Mouse (Mus musculus) hindbrain, embryonic 10.5 days (tissue): ENCODE data around the gene Dxo. TPM values are rescaled to one million over a fixed set of nuclear protein-coding genes. Genes with fewer than 3 reads are reported as not detected.
A peak's percentile ranks its signal among the peaks of the same experiment; 100 is the strongest.

Experiments
- DNase-seq: peaks from one replicate; pipeline ENCODE4 v3.0.0-alpha.2; 2017; ENCODE audit warnings: low spot score
- H3K27ac ChIP-seq: fragments of 300-500 bp; sonication (generic); 2 replicates; pipeline ENCODE4 v1.5.1; 2016; ENCODE audit warnings: mild to moderate bottlenecking, moderate library complexity
- H3K27me3 ChIP-seq: fragments of 300-500 bp; sonication (generic); 2 replicates; pipeline ENCODE4 v1.6.1; 2016; ENCODE audit warnings: mild to moderate bottlenecking; ENCODE audit not compliant: poor library complexity, insufficient read depth, severe bottlenecking
- H3K36me3 ChIP-seq: fragments of 300-500 bp; sonication (generic); 2 replicates; pipeline ENCODE4 v1.6.1; 2016; ENCODE audit warnings: mild to moderate bottlenecking, moderate library complexity
- H3K4me1 ChIP-seq: fragments of 300-500 bp; sonication (generic); replicated peaks from 2 replicates; pipeline ENCODE4 v1.6.1; 2016; ENCODE audit warnings: mild to moderate bottlenecking
- H3K4me3 ChIP-seq: fragments of 300-500 bp; sonication (generic); 2 replicates; pipeline ENCODE4 v1.5.1; 2016; ENCODE audit warnings: mild to moderate bottlenecking, moderate library complexity
- H3K9me3 ChIP-seq: fragments of 300-500 bp; sonication (generic); 2 replicates; pipeline ENCODE4 v1.6.1; 2016; ENCODE audit warnings: mild to moderate bottlenecking, moderate library complexity
- WGBS: fragments of 180-500 bp; shearing (Covaris S2); methylation state at CpG from one replicate; pipeline ENCODE4 v1.1.7; 2016; 5-methylcytosine and 5-hydroxymethylcytosine counted together
- polyA plus RNA-seq: library from polyadenylated mRNA; unstranded; fragments of >200 nt; fragmentation: Nextera tagmentation; extraction: Ambion mirVana; gene quantifications from 2 replicates; pipeline ENCODE4 v1.2.1, GENCODE M21; 2016

The Dxo gene
- polyA plus RNA-seq, 1 experiment from 2014 or later, result 83.2 TPM

DNA sequence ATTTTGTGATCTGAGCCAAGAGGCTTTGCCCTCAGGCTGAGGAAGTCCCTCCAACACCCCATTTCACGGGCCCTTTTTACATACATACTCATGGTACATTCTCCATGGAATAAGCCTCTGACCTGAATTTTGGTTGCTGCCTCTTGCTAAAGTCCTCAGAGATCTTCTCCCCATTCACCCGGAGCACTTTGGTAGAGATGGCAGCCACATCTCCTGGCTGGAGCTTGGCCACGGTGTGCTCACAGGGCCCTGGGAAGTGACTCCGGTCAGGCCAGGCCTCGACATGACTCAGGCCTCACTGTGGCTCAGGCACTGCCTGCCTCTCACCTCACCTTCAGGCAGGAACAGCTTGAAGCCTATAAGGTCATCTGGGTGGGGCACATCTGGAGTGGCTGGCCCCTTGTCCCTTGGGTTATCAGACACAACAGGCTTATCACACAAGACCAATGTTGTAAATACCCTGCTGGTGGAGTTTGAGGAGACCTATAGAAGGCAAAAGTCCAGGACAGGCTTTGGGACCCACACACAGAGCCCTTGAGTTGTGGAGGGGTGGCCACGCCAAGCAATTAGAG lies 4.0 kb downstream of the Dxo start:
- H3K9me3 ChIP-seq, result no peaks in the 10 kb centered on the region
- DNase-seq, result no peak
- H3K4me1 ChIP-seq, result peaks cover 28% of the 10 kb centered on the region
- no peak overlapping the region for H3K27ac ChIP-seq
- 86% methylated on average over 6 of the region's 6 CpGs for WGBS
- H3K4me3 ChIP-seq, result no peak overlapping the region
- peaks cover 80% of the 10 kb centered on the region for H3K36me3 ChIP-seq
- no peaks in the 10 kb centered on the region for H3K27me3 ChIP-seq

DNA sequence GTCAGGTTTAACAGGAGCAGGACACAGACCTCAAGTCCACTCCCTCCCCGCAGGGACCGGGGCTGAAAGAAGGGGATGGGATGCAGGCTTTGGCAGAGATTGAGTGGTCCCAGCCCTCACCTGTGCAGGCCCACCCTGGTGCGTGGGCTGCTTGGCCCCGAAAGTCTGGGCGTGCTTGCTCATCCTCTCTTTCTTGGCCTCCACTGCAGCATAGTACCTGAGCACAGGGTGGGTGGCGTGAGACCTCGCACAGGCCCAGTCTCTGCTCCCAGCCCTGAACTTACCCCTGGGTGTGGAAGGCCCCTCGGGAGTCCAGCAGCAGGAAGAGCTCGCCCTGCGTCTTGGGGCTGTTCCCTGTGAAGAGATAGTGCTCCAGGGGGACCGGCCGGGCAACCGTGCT lies 8.1 kb downstream of the Dxo start:
- no peak overlapping the region for H3K4me3 ChIP-seq
- H3K36me3 ChIP-seq, result peaks cover 84% of the 10 kb centered on the region
- peaks cover 9% of the 10 kb centered on the region for H3K4me1 ChIP-seq
- H3K27ac ChIP-seq, result no peak overlapping the region
- no peaks in the 10 kb centered on the region for H3K27me3 ChIP-seq
- DNase-seq, result no peak
- no peaks in the 10 kb centered on the region for H3K9me3 ChIP-seq
- 92% methylated on average over 13 of the region's 13 CpGs for WGBS

DNA sequence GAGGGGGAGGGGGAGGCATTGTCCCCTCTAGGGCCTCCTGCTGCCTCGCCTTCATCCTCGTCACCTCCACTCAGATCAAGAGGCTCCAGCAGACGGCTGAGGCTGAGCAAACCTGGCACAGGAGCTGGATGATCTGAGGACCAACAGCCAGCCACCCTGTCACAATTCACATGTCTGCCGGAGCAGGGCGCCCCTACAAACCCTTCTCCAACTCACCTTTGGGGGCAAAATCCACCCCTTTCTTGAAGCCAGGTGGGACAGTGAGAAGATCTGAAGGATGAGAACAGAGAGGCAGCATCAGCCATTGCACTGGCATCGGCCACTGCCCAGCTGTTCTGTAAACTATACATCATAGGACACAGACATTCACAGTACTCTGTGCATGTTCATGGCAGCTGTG lies 10.4 kb downstream of the Dxo start:
- Histone ChIP-seq H3K4me1 (peaks cover 25% of the 10 kb centered on the region), H3K27me3 (no peaks in the 10 kb centered on the region), H3K27ac (no peak overlapping the region), H3K9me3 (no peaks in the 10 kb centered on the region), H3K4me3 (no peak overlapping the region), H3K36me3 (peaks cover 63% of the 10 kb centered on the region)
- no peak for DNase-seq
- 88% methylated on average over 6 of the region's 6 CpGs for WGBS

DNA sequence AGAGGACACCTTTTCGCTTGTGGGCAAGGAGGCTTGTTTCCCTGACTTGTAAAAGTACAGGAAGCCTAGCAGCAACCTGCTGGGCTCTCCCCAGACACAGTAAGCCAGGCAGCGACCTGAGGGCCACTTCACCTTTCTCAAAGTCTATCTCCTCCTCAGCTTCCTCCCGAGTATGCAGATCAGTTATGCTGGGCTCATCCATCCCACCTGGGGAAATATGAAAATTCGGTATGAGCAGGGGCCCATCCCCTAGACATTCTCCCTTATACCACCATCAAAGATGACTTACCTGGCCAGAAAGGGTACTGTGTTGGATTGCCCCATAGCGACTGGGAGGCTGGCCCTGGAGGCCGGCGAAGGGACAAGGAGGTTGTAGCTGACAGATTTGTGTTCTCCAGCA lies 10.8 kb downstream of the Dxo start:
- DNase-seq, result no peak
- WGBS, result 95% methylated on average over 7 of the region's 7 CpGs
- Histone ChIP-seq H3K27me3 (no peaks in the 10 kb centered on the region), H3K9me3 (no peaks in the 10 kb centered on the region), H3K27ac (no peak overlapping the region), H3K4me1 (peaks cover 27% of the 10 kb centered on the region), H3K36me3 (peaks cover 63% of the 10 kb centered on the region), H3K4me3 (no peak overlapping the region)

DNA sequence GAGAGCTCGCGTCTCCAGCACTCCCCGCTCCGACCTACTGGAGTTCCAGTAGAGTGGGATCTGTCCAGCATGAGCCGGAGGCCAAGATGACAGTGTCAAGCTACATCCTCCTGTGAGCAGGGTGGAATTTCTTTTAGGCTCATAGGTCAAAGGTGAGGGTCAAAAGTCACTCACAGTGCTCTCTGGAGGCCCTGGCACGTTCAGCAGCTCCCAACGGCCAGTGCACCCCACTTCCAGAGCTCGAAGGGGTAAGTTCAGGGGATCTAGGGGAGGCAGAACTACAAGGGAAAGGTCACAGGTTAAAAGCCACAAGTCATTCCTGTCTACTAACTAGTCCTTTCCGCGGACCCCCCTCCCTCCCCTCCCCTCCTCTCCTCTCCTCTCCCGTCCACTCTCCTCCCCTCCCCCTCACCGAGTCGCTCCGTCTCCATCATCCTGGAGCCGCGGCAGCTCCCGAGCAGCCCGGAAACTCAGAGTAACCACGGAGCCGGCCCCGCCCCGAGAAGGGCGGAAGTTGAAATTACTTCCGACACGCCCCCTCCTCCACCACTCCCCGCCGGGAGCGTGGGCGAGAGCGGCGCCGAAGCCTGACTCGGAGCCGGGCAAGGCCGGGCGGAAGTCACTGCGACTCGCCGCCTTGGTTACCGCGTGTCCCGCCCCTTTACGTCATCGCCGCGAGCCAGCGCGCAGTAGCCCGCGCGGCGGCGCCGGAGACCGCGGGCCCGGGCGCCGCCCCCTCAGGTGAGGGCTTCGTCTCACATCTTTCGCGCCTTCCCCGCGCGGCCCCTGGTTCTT lies 13.1 kb downstream of the Dxo start, which contains the start of the genes Skiv2l and Nelfe:
TSS of gene Skiv2l (minus strand) at position 489 of the 795 bp plus-strand sequence.
TSS of gene Nelfe (plus strand) at position 670 of the 795 bp plus-strand sequence.
- Histone ChIP-seq H3K4me3 (peak within 1 kb of the TSS; percentile 72), H3K27me3 (no peaks in the 10 kb centered on the region), H3K9me3 (no peaks in the 10 kb centered on the region), H3K36me3 (peaks cover 63% of the 10 kb centered on the region), H3K27ac (peak within 1 kb of the TSS; percentile 86), H3K4me1 (peaks cover 27% of the 10 kb centered on the region)
- DNase-seq, result peak; percentile 98
- WGBS, result under 1% methylated on average over 65 of the region's 65 CpGs

DNA sequence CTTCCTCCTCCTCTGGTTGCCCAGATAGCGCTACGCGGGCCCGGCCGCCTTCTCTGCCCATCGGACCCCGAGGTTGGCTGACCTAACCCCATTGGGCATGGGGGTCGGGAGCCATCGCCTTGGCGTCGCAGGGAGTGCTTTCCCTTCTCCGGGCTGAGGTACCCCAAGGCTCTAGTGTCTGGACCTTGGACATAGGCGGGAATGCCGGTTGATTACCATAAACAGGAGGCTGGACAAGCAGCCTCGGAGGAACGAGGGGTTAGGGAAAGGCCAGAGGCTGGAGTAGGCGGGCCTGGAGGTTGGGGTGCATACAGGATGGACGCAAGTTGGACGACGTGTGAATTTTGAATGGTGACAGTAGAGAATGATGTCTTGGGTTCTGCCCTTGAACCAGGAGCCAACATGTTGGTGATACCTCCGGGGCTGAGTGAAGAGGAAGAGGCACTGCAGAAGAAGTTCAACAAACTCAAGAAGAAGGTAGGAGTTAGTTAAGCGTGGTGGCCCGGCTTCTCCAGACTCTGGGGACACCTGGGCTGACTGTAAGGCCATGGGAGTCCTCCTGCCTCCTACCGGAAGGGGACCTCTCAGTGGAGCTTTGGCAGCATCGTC lies 13.8 kb downstream of the Dxo start:
- no peak for DNase-seq
- WGBS, result 2% methylated on average over 25 of the region's 25 CpGs
- peaks cover 63% of the 10 kb centered on the region for H3K36me3 ChIP-seq
- H3K27me3 ChIP-seq, result no peaks in the 10 kb centered on the region
- H3K4me1 ChIP-seq, result peaks cover 27% of the 10 kb centered on the region
- H3K9me3 ChIP-seq, result no peaks in the 10 kb centered on the region
- H3K4me3 ChIP-seq, result peak overlapping the region; percentile 72
- H3K27ac ChIP-seq, result peak overlapping the region; percentile 86

DNA sequence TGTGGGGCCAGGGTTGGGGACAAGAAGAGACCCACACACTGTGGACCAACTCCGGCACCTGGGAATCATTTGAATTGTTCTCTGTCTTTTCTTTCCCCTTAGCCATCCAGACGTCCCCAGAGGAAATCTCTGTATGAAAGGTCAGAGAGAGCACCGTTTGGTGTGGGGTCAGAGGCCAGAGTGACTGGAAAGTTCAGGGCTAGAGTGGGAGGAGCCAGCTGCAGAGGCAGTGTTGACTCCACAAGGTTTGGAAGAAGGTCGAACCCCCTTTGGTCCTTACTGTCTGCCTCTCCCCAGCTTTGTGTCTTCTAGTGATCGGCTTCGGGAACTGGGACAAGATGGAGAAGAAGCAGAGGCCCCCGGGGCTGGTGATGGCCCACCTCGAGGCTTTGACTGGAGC lies 16.7 kb downstream of the Dxo start:
- DNase-seq, result no peak

DNA sequence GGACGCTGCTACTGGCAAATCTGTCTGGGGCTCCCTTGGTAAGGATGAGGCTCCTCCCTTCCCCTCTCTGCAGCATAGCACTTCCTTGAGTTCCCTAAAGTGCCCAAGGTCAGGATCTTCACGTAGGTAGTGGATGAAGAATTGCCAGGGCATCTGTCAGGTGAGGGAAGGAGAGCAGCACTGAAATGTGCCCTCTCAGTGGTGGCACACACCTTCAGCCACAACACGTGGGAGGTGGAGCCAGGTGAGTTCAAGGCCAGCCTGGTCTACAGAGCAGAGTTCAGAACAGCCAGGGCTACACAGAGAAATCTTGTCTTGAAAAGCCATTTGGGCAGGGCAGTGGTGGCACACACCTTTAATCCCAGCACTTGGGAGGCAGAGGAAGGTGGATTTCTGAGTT lies 17.9 kb downstream of the Dxo start:
- no peaks in the 10 kb centered on the region for H3K27me3 ChIP-seq
- no peak for DNase-seq
- H3K9me3 ChIP-seq, result no peaks in the 10 kb centered on the region
- 87% methylated on average over 3 of the region's 3 CpGs for WGBS
- H3K36me3 ChIP-seq, result peaks cover 64% of the 10 kb centered on the region
- no peak overlapping the region for H3K27ac ChIP-seq
- H3K4me3 ChIP-seq, result no peak overlapping the region
- peaks cover 19% of the 10 kb centered on the region for H3K4me1 ChIP-seq

More for the DNA sequence above, 16.7 kb downstream of the Dxo start:
- no peak overlapping the region for H3K27ac ChIP-seq
- H3K36me3 ChIP-seq, result peaks cover 64% of the 10 kb centered on the region
- no peaks in the 10 kb centered on the region for H3K27me3 ChIP-seq
- H3K9me3 ChIP-seq, result no peaks in the 10 kb centered on the region
- H3K4me1 ChIP-seq, result peaks cover 27% of the 10 kb centered on the region
- no peak overlapping the region for H3K4me3 ChIP-seq
- 69% methylated on average over 8 of the region's 8 CpGs for WGBS

DNA sequence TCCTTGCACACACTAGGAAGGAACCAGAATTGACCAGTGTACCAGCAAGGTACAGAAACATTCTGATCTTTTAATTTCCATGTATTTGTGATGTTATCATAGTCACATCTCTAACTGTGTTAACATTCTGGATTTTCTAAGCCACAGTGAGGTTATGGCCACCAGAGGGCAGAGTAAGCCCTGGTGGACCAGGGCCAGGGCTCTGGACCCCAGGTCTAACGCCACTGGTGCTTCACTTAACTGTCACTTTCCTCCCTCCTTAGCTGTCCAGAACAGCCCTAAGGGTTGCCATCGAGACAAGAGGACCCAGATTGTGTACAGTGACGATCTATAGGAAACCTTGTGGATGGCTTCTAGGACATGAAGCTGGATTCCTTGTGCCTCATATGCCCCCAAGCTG lies 19.0 kb downstream of the Dxo start:
- no peaks in the 10 kb centered on the region for H3K9me3 ChIP-seq
- no peak overlapping the region for H3K4me3 ChIP-seq
- H3K4me1 ChIP-seq, result peaks cover 15% of the 10 kb centered on the region
- peak; percentile 45 for DNase-seq
- no peak overlapping the region for H3K27ac ChIP-seq
- H3K36me3 ChIP-seq, result peaks cover 64% of the 10 kb centered on the region
- no peaks in the 10 kb centered on the region for H3K27me3 ChIP-seq
- 43% methylated on average over 3 of the region's 3 CpGs for WGBS

DNA sequence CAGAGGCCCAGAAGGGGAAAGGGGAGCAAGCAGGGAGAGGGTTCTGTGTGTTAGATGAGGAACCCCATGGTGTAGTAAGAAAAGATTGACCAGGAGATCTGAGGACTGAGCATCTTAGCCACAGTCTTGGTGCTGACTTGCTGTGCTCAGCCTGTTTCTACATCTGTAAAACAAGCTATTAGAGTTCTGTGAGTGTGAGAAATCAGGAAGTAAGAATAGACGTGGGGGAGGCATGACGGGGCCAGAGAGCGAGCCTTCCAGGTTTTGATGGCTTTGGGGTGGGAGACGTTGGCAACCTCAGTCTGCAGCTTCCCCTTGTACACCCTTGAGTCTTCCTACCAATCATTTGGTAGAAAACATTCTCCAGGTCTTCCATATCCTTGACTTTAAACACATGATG lies 21.9 kb downstream of the Dxo start:
- no peak overlapping the region for H3K27ac ChIP-seq
- H3K4me3 ChIP-seq, result no peak overlapping the region
- no peak for DNase-seq
- WGBS, result 84% methylated on average over 4 of the region's 4 CpGs
- peaks cover 47% of the 10 kb centered on the region for H3K36me3 ChIP-seq
- H3K27me3 ChIP-seq, result peaks cover 6% of the 10 kb centered on the region; the same call in 1 of the 2 replicates
- H3K9me3 ChIP-seq, result no peaks in the 10 kb centered on the region
- H3K4me1 ChIP-seq, result no peaks in the 10 kb centered on the region

GRCm38 (mm10) chr17:34860514-34860913 lies 23.7 kb downstream of the Dxo start:
- H3K27ac ChIP-seq, result no peak overlapping the region
- H3K9me3 ChIP-seq, result no peaks in the 10 kb centered on the region
- no peak overlapping the region for H3K4me3 ChIP-seq
- peaks cover 29% of the 10 kb centered on the region for H3K36me3 ChIP-seq
- DNase-seq, result no peak
- H3K27me3 ChIP-seq, result peaks cover 6% of the 10 kb centered on the region; the same call in 1 of the 2 replicates
- H3K4me1 ChIP-seq, result no peaks in the 10 kb centered on the region
- 87% methylated on average over 9 of the region's 9 CpGs for WGBS

DNA sequence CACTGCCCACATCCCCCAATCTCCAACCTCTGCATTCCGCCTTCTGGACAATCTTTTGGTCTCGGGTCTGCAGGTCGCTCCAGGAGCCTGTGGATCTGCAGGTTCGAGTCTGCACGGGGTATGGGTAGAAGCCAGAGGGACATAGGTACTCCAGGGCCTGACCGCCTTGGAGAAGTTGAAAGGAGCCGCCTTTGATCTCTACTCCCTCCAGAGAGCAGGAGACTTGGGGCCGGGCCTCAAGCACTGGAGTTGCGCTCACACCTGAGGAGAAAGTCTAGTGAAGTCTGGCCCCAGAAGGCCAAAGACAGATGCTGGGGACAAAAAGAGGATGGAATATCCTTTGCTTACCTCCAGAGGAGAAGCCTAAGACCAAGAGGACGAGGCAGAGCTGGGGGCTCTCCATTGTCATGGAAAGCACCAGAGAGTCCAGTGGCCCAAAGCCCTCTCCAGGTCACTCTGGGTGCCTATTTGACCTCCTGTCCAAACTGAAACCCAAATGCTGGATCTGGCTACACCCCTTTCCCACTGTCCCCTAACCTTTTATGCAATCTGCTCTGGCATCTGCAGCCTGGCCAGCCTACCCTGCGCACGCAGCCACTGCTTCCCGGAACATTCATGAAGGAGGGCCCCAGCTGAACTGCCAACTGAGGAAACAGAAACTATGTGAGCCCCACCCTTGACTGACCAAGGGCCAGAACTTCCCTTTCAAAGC lies 25.0 kb downstream of the Dxo start:
- no peak overlapping the region for H3K27ac ChIP-seq
- DNase-seq, result no peak
- no peak overlapping the region for H3K4me3 ChIP-seq
- WGBS, result 73% methylated on average over 13 of the region's 13 CpGs
- H3K4me1 ChIP-seq, result no peaks in the 10 kb centered on the region
- H3K9me3 ChIP-seq, result no peaks in the 10 kb centered on the region
- H3K27me3 ChIP-seq, result peaks cover 6% of the 10 kb centered on the region; the same call in 1 of the 2 replicates
- peaks cover 15% of the 10 kb centered on the region for H3K36me3 ChIP-seq
